Mouse (Mus musculus): ENCODE measurements around the gene Jup. TPM values are rescaled to one million over a fixed set of nuclear protein-coding genes. Genes with fewer than 3 reads are reported as not detected.

The Jup gene
- polyA plus RNA-seq (2015; fragmentation: Nextera tagmentation; extraction: Ambion mirVana), result 231 and 251 TPM in 2 replicates

DNA sequence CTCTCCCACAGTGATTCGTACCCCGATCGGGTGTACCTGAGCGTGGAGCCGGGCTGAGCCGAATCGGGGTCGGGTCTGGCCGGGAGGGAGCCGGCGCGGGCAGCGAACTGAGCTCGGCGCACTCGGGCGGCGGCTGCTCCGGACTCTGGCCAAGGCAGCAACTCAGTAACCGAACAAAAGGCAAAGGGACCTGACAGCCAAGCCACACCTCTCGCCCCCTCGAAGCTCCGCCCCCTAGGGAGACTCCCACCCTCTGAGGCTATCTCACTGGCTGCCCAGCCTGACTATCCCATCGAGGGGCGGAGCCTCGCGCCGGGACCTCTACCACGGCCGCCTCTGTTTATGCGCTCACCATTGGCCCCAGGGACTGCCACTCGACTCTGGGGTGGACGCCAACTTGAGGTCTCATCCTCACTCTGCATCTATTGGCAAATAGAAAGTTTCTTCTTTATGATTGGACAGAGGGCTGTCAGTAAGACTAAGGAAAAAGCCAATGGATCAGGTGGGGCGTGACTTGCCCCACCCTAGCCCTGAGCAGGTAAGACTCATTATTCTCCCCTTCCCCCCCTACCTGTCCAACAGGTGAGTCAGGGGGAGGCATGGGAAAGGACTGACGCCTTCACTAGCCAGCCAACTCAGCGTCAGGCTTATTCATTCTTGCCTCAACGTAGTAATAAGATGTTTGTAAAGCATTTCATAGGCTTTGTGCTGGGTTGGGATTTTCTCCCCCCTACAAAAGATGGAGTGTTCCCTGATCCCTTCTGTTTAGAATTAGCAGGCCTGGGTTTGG, at the start of gene Jup:
Jup (minus strand) TSS at position 164 of the 790 bp plus-strand sequence.
- Histone ChIP-seq H3K27ac (ENCODE audit: low read length) (peak within 1 kb of the TSS; percentile 99), H3K9ac (replicated peaks; ENCODE audit: low read depth) (peak within 1 kb of the TSS; percentile 95), H3K4me2 (replicated peaks; ENCODE audit: low read depth, low read length) (peak within 1 kb of the TSS; percentile 69), H3K4me3 (ENCODE audit: low read depth, low read length) (peak within 1 kb of the TSS; percentile 92), H3K27me3 (replicated peaks; ENCODE audit: insufficient read depth, low read length) (no peaks in the 10 kb centered on the region), H3K4me1 (ENCODE audit: insufficient read depth, low read depth, low read length) (peaks cover 43% of the 10 kb centered on the region), H3K36me3 (ENCODE audit: insufficient read depth, low read length) (no peaks in the 10 kb centered on the region), H3K9me3 (ENCODE audit: low read length) (no peaks in the 10 kb centered on the region)
- TF ChIP-seq EP300 (IDR thresholded peaks at IDR 0.05) (peak; percentile 67), CTCF (IDR thresholded peaks at IDR 0.05) (no peak)
- WGBS, result 1% methylated on average over 37 of the region's 37 CpGs
- DNase-seq (ENCODE audit: low spot score) (peak; percentile 100), ATAC-seq (peak; percentile 96)

DNA sequence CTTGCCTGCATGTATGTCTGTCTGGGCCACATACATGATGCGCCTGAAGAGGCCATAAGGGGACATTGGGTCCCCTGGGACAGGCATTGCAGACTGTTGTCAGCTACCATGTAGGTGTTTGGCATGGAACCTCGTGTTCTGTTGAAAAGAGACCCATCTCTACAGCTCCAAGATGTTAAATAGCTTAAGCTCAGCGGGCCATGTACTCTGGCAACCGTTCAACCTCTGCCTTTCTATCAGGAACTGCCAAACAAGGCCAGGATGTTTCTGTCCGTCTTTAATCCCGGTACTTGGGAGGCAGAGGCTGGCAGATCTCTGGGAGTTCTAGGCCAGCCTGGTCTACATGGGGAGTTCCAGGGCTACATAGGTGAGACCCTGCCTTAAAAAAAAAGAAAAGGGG, 45.1 kb upstream of the Jup start:
- Histone ChIP-seq H3K4me1 (ENCODE audit: insufficient read depth, low read depth, low read length) (peaks cover 6% of the 10 kb centered on the region; the same call in 1 of the 2 replicates), H3K4me2 (replicated peaks; ENCODE audit: low read depth, low read length) (no peak overlapping the region), H3K27me3 (replicated peaks; ENCODE audit: insufficient read depth, low read length) (no peaks in the 10 kb centered on the region), H3K4me3 (ENCODE audit: low read depth, low read length) (no peak overlapping the region), H3K36me3 (ENCODE audit: insufficient read depth, low read length) (no peaks in the 10 kb centered on the region), H3K27ac (ENCODE audit: low read length) (no peak overlapping the region), H3K9ac (replicated peaks; ENCODE audit: low read depth) (no peak overlapping the region), H3K9me3 (ENCODE audit: low read length) (no peaks in the 10 kb centered on the region)
- WGBS, result 80% methylated on average over 6 of the region's 6 CpGs
- no peak for ATAC-seq
- TF ChIP-seq EP300 (IDR thresholded peaks at IDR 0.05), result no peak
- no peak for TF ChIP-seq CTCF (IDR thresholded peaks at IDR 0.05)
- no peak for DNase-seq (ENCODE audit: low spot score)

DNA sequence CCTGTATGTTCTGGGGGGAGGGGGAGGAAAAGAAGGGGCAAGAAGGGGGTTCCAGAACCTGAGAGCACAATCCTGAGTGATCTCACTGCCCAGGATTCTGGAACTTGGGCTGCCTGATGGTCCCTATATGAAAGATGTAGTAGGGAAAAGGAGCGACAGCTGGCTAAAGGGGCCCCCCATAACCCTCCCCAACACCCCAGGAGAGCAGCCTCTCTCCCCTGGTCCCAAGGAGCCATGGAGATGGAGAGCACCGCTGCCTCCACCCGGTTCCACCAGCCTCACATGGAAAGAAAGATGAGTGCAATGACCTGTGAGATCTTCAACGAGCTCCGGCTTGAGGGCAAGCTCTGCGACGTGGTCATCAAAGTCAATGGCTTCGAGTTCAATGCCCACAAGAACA, 44.2 kb upstream of the Jup start, which contains the start of the genes Nt5c3b and Klhl10:
Nt5c3b (minus strand) TSS at position 12 of the 400 bp plus-strand sequence.
Klhl10 (plus strand) TSS at position 121 of the 400 bp plus-strand sequence.
- DNase-seq (ENCODE audit: low spot score) (no peak), ATAC-seq (no peak)
- H3K4me3 ChIP-seq (ENCODE audit: low read depth, low read length), result peak within 1 kb of the TSS; percentile 84
- 86% methylated on average over 8 of the region's 8 CpGs for WGBS
- peak within 1 kb of the TSS; percentile 64 for H3K9ac ChIP-seq (replicated peaks; ENCODE audit: low read depth)
- no peaks in the 10 kb centered on the region for H3K9me3 ChIP-seq (ENCODE audit: low read length)
- H3K27ac ChIP-seq (ENCODE audit: low read length), result no peak within 1 kb of the TSS
- no peaks in the 10 kb centered on the region for H3K27me3 ChIP-seq (replicated peaks; ENCODE audit: insufficient read depth, low read length)
- no peaks in the 10 kb centered on the region for H3K36me3 ChIP-seq (ENCODE audit: insufficient read depth, low read length)
- H3K4me1 ChIP-seq (ENCODE audit: insufficient read depth, low read depth, low read length), result peaks cover 6% of the 10 kb centered on the region; the same call in 1 of the 2 replicates
- no peak for TF ChIP-seq CTCF (IDR thresholded peaks at IDR 0.05)
- no peak for TF ChIP-seq EP300 (IDR thresholded peaks at IDR 0.05)
- peak within 1 kb of the TSS; percentile 93 for H3K4me2 ChIP-seq (replicated peaks; ENCODE audit: low read depth, low read length)

DNA sequence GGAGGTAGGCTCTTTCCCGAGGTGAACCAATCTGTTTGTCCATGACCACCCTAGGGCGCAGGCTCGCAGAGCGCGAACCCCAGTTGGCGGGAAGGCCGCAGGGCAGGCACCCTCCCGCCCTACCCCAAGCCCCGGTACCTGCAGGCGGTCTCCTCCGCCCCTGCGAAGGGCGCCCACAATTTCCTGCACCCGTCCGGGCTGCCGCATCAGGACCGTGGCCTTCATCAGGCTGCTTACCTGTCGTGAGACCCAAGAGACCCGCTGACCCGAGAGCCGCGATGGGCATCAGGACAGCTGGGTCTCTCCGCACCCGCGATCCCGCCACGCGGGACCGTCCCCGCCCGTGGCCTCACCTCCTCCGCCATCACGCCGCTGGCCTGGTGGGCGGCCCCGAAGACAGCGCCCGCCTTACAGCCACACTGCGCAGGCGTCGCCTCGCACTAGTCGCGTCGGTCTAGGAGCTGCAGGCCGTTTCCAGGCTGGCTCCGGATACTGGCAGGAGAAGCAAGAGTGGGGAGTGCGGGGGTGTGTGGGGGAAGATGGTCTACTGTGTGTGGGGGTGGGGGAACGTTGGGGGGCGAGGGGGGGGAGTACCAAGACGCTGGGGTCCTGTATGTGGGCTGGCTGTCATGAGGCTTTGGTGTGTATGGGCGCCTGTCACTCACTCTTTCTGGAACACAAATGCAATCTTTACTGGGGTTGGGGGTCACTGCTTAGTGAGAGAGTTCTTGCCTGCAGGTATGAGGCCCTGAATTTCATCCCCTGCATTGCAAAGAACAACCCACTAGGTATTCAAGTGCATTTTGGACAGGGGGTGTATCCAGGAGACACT, 43.3 kb upstream of the Jup start:
- peak; percentile 93 for DNase-seq (ENCODE audit: low spot score)

DNA sequence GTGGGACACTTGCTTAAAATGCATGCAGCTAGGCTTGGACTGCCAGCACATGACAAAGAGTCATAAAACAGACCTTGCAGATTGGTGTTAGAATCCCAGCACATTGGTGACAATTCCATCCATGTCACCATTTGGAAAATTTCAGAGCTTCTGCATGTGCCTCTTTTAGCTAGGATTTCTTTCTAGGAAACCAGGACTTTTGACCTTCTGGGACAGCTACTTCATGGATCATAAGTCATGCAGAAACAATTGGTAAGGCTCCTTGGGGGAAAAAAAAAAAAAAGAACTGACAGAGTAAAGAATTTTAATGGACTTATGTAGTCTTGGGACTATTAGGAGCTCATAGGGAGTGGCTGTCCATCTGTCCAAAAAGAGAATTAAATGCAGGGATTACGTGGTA, 40.3 kb upstream of the Jup start:
- H3K4me1 ChIP-seq (ENCODE audit: insufficient read depth, low read depth, low read length), result peaks cover 6% of the 10 kb centered on the region; the same call in 1 of the 2 replicates
- no peaks in the 10 kb centered on the region for H3K9me3 ChIP-seq (ENCODE audit: low read length)
- no peak overlapping the region for H3K27ac ChIP-seq (ENCODE audit: low read length)
- no peaks in the 10 kb centered on the region for H3K27me3 ChIP-seq (replicated peaks; ENCODE audit: insufficient read depth, low read length)
- no peak overlapping the region for H3K4me3 ChIP-seq (ENCODE audit: low read depth, low read length)
- no peak overlapping the region for H3K9ac ChIP-seq (replicated peaks; ENCODE audit: low read depth)
- ATAC-seq (no peak), DNase-seq (ENCODE audit: low spot score) (no peak)
- no peak for TF ChIP-seq CTCF (IDR thresholded peaks at IDR 0.05)
- TF ChIP-seq EP300 (IDR thresholded peaks at IDR 0.05), result no peak
- no peaks in the 10 kb centered on the region for H3K36me3 ChIP-seq (ENCODE audit: insufficient read depth, low read length)
- 82% methylated on average over 1 of the region's 1 CpGs for WGBS
- no peak overlapping the region for H3K4me2 ChIP-seq (replicated peaks; ENCODE audit: low read depth, low read length)

More for the DNA sequence above, 43.3 kb upstream of the Jup start:
- Histone ChIP-seq H3K9me3 (ENCODE audit: low read length) (no peaks in the 10 kb centered on the region), H3K4me1 (ENCODE audit: insufficient read depth, low read depth, low read length) (peaks cover 6% of the 10 kb centered on the region; the same call in 1 of the 2 replicates), H3K27ac (ENCODE audit: low read length) (no peak overlapping the region), H3K4me3 (ENCODE audit: low read depth, low read length) (peak overlapping the region; percentile 84), H3K4me2 (replicated peaks; ENCODE audit: low read depth, low read length) (peak overlapping the region; percentile 93), H3K36me3 (ENCODE audit: insufficient read depth, low read length) (no peaks in the 10 kb centered on the region), H3K9ac (replicated peaks; ENCODE audit: low read depth) (peak overlapping the region; percentile 64), H3K27me3 (replicated peaks; ENCODE audit: insufficient read depth, low read length) (no peaks in the 10 kb centered on the region)
- TF ChIP-seq EP300 (IDR thresholded peaks at IDR 0.05), result no peak
- no peak for TF ChIP-seq CTCF (IDR thresholded peaks at IDR 0.05)
- WGBS, result 1% methylated on average over 47 of the region's 52 CpGs
- ATAC-seq, result peak; percentile 98
